Mouse (Mus musculus): ENCODE results near the gene Polr3g. TPM values are rescaled to one million over a fixed set of nuclear protein-coding genes. Genes with fewer than 3 reads are reported as not detected.
"Not testable (repeated sequence)": the region's sequence is repeated elsewhere in the genome, so short reads cannot be mapped to it uniquely, and the experiment has no call there.

The Polr3g gene
- polyA plus RNA-seq, 1 experiment from 2014 or later = 11.9 TPM

GRCm38 (mm10) chr13:81730362-81730761, 19.5 kb upstream of the Polr3g start:
- no peak overlapping the region for H3K27ac ChIP-seq (ENCODE audit: low read length)
- no peaks in the 10 kb centered on the region for H3K4me1 ChIP-seq (ENCODE audit: control insufficient read depth, insufficient read depth, low read length)
- H3K27me3 ChIP-seq (replicated peaks; ENCODE audit: control insufficient read depth, insufficient read depth, low read length) = no peaks in the 10 kb centered on the region
- no peak overlapping the region for H3K4me2 ChIP-seq (ENCODE audit: low read depth, low read length)
- H3K9me3 ChIP-seq (ENCODE audit: control insufficient read depth, low read length) = no peaks in the 10 kb centered on the region
- no peak overlapping the region for H3K4me3 ChIP-seq (ENCODE audit: low read length)
- ATAC-seq = no peak
- no peaks in the 10 kb centered on the region for H3K36me3 ChIP-seq (ENCODE audit: control insufficient read depth, insufficient read depth, low read length)
- H3K9ac ChIP-seq (ENCODE audit: low read depth, low read length) = no peak overlapping the region
- 86% methylated on average over 1 of the region's 1 CpGs for WGBS

DNA sequence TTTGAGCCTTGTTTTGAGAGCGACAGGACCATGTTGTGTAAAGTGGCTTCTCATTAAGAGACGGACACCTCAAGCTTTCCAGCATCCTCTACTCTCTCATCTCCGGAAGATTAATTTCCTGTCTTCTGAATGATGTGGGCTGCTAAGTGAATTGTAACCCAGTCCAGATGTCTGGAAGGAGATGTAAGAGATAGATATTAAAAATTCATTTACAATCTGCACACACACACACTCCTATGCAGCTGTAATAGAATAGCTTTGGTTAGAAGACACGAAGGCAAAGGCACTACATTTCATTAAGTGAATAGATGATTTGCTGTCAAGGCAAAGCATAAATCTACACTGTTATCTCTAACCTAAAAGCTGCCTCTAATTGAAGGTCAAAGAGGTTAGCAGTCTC, 18.3 kb upstream of the Polr3g start:
- Histone ChIP-seq H3K9me3 (ENCODE audit: control insufficient read depth, low read length) (no peaks in the 10 kb centered on the region), H3K27ac (ENCODE audit: low read length) (no peak overlapping the region), H3K27me3 (replicated peaks; ENCODE audit: control insufficient read depth, insufficient read depth, low read length) (no peaks in the 10 kb centered on the region), H3K4me2 (ENCODE audit: low read depth, low read length) (no peak overlapping the region), H3K9ac (ENCODE audit: low read depth, low read length) (no peak overlapping the region), H3K4me1 (ENCODE audit: control insufficient read depth, insufficient read depth, low read length) (no peaks in the 10 kb centered on the region), H3K4me3 (ENCODE audit: low read length) (no peak overlapping the region), H3K36me3 (ENCODE audit: control insufficient read depth, insufficient read depth, low read length) (no peaks in the 10 kb centered on the region)
- 69% methylated on average over 4 of the region's 4 CpGs for WGBS
- no peak for ATAC-seq

GRCm38 (mm10) chr13:81728141-81728540, 17.3 kb upstream of the Polr3g start:
- ATAC-seq; H3K27ac ChIP-seq (ENCODE audit: low read length); H3K9ac ChIP-seq (ENCODE audit: low read depth, low read length); H3K4me2 ChIP-seq (ENCODE audit: low read depth, low read length); H3K4me1 ChIP-seq (ENCODE audit: control insufficient read depth, insufficient read depth, low read length); H3K9me3 ChIP-seq (ENCODE audit: control insufficient read depth, low read length); H3K36me3 ChIP-seq (ENCODE audit: control insufficient read depth, insufficient read depth, low read length); H3K4me3 ChIP-seq (ENCODE audit: low read length); H3K27me3 ChIP-seq (replicated peaks; ENCODE audit: control insufficient read depth, insufficient read depth, low read length): not testable (repeated sequence)
- WGBS = 57% methylated on average over 12 of the region's 12 CpGs

DNA sequence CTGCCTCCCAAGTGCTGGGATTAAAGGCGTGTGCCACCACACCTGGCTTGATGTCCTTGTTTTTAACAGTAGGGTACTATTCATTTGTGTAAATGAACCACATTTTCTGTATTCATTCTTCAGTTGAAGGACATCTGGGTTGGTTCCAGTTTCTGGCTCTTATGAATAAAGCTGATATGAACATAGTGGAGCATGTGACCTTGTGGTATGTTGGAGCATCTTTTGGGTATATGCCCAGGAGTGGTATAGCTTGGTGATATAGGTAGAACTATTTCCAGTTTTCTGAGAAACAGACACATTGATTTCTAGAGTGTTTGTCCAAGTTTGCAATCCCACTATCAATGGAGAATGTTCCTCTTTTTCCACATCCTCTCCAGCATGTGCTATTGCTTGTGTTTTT, 3.1 kb upstream of the Polr3g start:
- no peaks in the 10 kb centered on the region for H3K36me3 ChIP-seq (ENCODE audit: control insufficient read depth, insufficient read depth, low read length)
- WGBS = 88% methylated on average over 1 of the region's 1 CpGs
- ATAC-seq = no peak

GRCm38 (mm10) chr13:81711546-81712371, 946 bp upstream of the Polr3g start:
- Histone ChIP-seq H3K36me3 (ENCODE audit: control insufficient read depth, insufficient read depth, low read length) (no peaks in the 10 kb centered on the region), H3K27ac (ENCODE audit: low read length) (peak overlapping the region; percentile 95), H3K4me3 (ENCODE audit: low read length) (peak overlapping the region; percentile 84), H3K4me1 (ENCODE audit: control insufficient read depth, insufficient read depth, low read length) (peaks cover 12% of the 10 kb centered on the region), H3K9me3 (ENCODE audit: control insufficient read depth, low read length) (no peaks in the 10 kb centered on the region), H3K9ac (ENCODE audit: low read depth, low read length) (peak overlapping the region; percentile 78), H3K4me2 (ENCODE audit: low read depth, low read length) (peak overlapping the region; percentile 94), H3K27me3 (replicated peaks; ENCODE audit: control insufficient read depth, insufficient read depth, low read length) (no peaks in the 10 kb centered on the region)
- ATAC-seq = no peak; the same call in 1 of the 2 replicates
- under 1% methylated on average over 42 of the region's 42 CpGs for WGBS

More for the DNA sequence above, 3.1 kb upstream of the Polr3g start:
- Histone ChIP-seq H3K4me1 (ENCODE audit: control insufficient read depth, insufficient read depth, low read length) (peaks cover 12% of the 10 kb centered on the region), H3K9ac (ENCODE audit: low read depth, low read length) (no peak overlapping the region), H3K27ac (ENCODE audit: low read length) (no peak overlapping the region), H3K9me3 (ENCODE audit: control insufficient read depth, low read length) (no peaks in the 10 kb centered on the region), H3K27me3 (replicated peaks; ENCODE audit: control insufficient read depth, insufficient read depth, low read length) (no peaks in the 10 kb centered on the region), H3K4me3 (ENCODE audit: low read length) (no peak overlapping the region), H3K4me2 (ENCODE audit: low read depth, low read length) (no peak overlapping the region)

DNA sequence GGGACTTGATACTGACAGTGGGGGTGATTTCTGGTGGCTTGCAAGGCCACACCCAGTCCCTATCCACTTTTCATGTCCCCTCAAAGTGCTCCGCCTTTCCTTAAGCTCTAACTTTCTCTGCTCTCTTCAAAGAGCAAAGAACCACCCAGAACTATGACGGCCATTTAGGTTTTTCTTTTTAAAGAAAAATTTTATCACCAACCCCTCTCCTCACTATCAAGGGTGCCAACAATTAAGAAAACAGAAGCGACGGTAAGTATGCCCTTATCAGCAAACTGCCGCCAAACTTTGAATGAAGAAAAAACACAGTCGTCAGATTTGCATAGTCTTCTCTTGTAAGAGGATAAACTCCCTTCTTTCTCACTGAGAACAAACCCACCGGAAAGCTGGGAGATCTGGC, 547 bp downstream of the Polr3g start:
- H3K36me3 ChIP-seq (ENCODE audit: control insufficient read depth, insufficient read depth, low read length) = no peaks in the 10 kb centered on the region
- H3K9ac ChIP-seq (ENCODE audit: low read depth, low read length) = peak overlapping the region; percentile 78
- peak overlapping the region; percentile 94 for H3K4me2 ChIP-seq (ENCODE audit: low read depth, low read length)
- H3K4me3 ChIP-seq (ENCODE audit: low read length) = peak overlapping the region; percentile 84
- WGBS = under 1% methylated on average over 7 of the region's 7 CpGs
- H3K9me3 ChIP-seq (ENCODE audit: control insufficient read depth, low read length) = no peaks in the 10 kb centered on the region
- no peaks in the 10 kb centered on the region for H3K27me3 ChIP-seq (replicated peaks; ENCODE audit: control insufficient read depth, insufficient read depth, low read length)
- no peak overlapping the region for H3K27ac ChIP-seq (ENCODE audit: low read length)
- H3K4me1 ChIP-seq (ENCODE audit: control insufficient read depth, insufficient read depth, low read length) = peaks cover 12% of the 10 kb centered on the region
- no peak for ATAC-seq

- Histone ChIP-seq H3K36me3 (ENCODE audit: control insufficient read depth, insufficient read depth, low read length) (no peaks in the 10 kb centered on the region), H3K9me3 (ENCODE audit: control insufficient read depth, low read length) (no peaks in the 10 kb centered on the region), H3K4me1 (ENCODE audit: control insufficient read depth, insufficient read depth, low read length) (peaks cover 12% of the 10 kb centered on the region), H3K27me3 (replicated peaks; ENCODE audit: control insufficient read depth, insufficient read depth, low read length) (no peaks in the 10 kb centered on the region), H3K9ac (ENCODE audit: low read depth, low read length) (peak overlapping the region; percentile 78; the same call in 1 of the 2 replicates), H3K4me3 (ENCODE audit: low read length) (peak overlapping the region; percentile 84), H3K27ac (ENCODE audit: low read length) (no peak overlapping the region), H3K4me2 (ENCODE audit: low read depth, low read length) (peak overlapping the region; percentile 94)
- ATAC-seq = no peak
- 33% methylated on average over 4 of the region's 4 CpGs for WGBS
These were observed 1.0 kb downstream of the Polr3g start for GRCm38 (mm10) chr13:81709805-81710204.

DNA sequence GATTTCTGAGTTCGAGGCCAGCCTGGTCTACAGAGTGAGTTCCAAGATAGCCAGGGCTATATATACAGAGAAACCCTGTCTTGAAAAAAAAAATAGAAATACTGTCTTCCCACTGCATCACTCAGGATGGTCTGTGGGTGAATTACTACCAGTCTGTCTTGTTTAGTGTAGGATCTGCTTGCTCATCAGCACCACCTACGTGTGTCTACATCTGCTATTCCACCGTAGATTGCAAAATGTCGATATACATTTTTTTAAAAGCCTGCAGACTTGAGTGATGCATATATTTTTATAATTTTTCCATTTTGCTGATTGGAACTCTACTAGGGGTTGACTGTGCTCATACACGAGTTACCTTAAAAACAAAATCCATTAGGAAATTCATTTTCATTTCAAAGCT, 4.5 kb downstream of the Polr3g start:
- H3K4me3 ChIP-seq (ENCODE audit: low read length) = no peak overlapping the region
- 90% methylated on average over 5 of the region's 5 CpGs for WGBS
- no peak overlapping the region for H3K9ac ChIP-seq (ENCODE audit: low read depth, low read length)
- H3K27ac ChIP-seq (ENCODE audit: low read length) = no peak overlapping the region
- H3K36me3 ChIP-seq (ENCODE audit: control insufficient read depth, insufficient read depth, low read length) = no peaks in the 10 kb centered on the region
- peaks cover 9% of the 10 kb centered on the region for H3K4me1 ChIP-seq (ENCODE audit: control insufficient read depth, insufficient read depth, low read length)
- no peak for ATAC-seq
- H3K27me3 ChIP-seq (replicated peaks; ENCODE audit: control insufficient read depth, insufficient read depth, low read length) = no peaks in the 10 kb centered on the region
- H3K4me2 ChIP-seq (ENCODE audit: low read depth, low read length) = no peak overlapping the region
- no peaks in the 10 kb centered on the region for H3K9me3 ChIP-seq (ENCODE audit: control insufficient read depth, low read length)

DNA sequence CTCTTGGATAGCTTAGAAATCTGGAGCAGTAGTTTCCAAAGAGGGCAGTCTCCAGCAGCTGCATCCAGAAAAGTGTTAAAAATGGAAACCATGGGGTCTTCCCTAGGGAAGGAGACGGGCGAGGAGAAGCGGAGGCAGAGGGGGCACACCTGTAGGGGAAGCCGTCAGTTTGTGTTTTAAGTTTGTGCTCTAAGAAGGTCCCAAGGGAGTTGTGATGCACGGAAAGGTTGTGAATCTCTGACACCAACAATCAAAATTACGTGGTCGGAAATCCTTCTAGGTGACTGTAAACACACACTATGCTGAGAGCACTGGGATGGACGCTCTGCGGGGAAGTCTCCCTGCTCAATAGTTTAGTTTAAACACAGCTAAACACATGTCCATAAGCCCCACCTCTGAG, 7.2 kb downstream of the Polr3g start:
- no peak overlapping the region for H3K27ac ChIP-seq (ENCODE audit: low read length)
- no peak overlapping the region for H3K4me3 ChIP-seq (ENCODE audit: low read length)
- no peak for ATAC-seq
- H3K36me3 ChIP-seq (ENCODE audit: control insufficient read depth, insufficient read depth, low read length) = no peaks in the 10 kb centered on the region
- WGBS = 77% methylated on average over 9 of the region's 9 CpGs
- no peaks in the 10 kb centered on the region for H3K27me3 ChIP-seq (replicated peaks; ENCODE audit: control insufficient read depth, insufficient read depth, low read length)
- H3K4me1 ChIP-seq (ENCODE audit: control insufficient read depth, insufficient read depth, low read length) = no peaks in the 10 kb centered on the region; the same call in 1 of the 2 replicates
- no peak overlapping the region for H3K4me2 ChIP-seq (ENCODE audit: low read depth, low read length)
- no peak overlapping the region for H3K9ac ChIP-seq (ENCODE audit: low read depth, low read length)
- H3K9me3 ChIP-seq (ENCODE audit: control insufficient read depth, low read length) = no peaks in the 10 kb centered on the region

Data from intestine, embryonic 16.5 days (tissue).